Mouse (Mus musculus) heart, embryonic 14.5 days (tissue): Measurements from ENCODE around the gene Chst15. TPM values are rescaled to one million over a fixed set of nuclear protein-coding genes. Genes with fewer than 3 reads are reported as not detected.

Source experiments
- ATAC-seq: fragments of 200-750 bp; cut with Nextera tagmentation; 2 replicates; pipeline ENCODE4 v1.8.0; 2017; ENCODE audit warnings: low read depth, moderate TSS enrichment; ENCODE audit not compliant: insufficient number of reproducible peaks, insufficient read depth, low FRiP score
- H3K27ac ChIP-seq, 2 experiments: fragments of 200-500 bp in 1 of 2; fragments of 300-500 bp in 1 of 2; sonication (generic) in 1 of 2; replicated peaks in 1 of 2; 2 replicates each; pipeline ENCODE4 v1.5.1; 2012 to 2014; ENCODE audit warnings: low read depth in 2 of 2, low read length in 2 of 2, control low read depth in 1 of 2, mild to moderate bottlenecking in 1 of 2, mixed read lengths in 1 of 2; ENCODE audit not compliant: control insufficient read depth in 1 of 2, insufficient read depth in 1 of 2
- H3K27me3 ChIP-seq: fragments of 300-500 bp; sonication (generic); 2 replicates; pipeline ENCODE4 v1.6.1; 2014; ENCODE audit warnings: mild to moderate bottlenecking, low read length, control low read depth; ENCODE audit not compliant: control insufficient read depth, insufficient read depth
- H3K36me3 ChIP-seq: fragments of 300-500 bp; sonication (generic); 2 replicates; pipeline ENCODE4 v1.6.1; 2014; ENCODE audit warnings: mild to moderate bottlenecking, control low read depth, low read length, mixed read lengths; ENCODE audit not compliant: control insufficient read depth, insufficient read depth
- H3K4me1 ChIP-seq, 2 experiments: fragments of 200-500 bp in 1 of 2; fragments of 300-500 bp in 1 of 2; sonication (generic) in 1 of 2; 2 replicates each; pipeline ENCODE4 v1.6.1; 2012 to 2014; ENCODE audit warnings: low read length in 2 of 2, control low read depth in 1 of 2, mixed read lengths in 1 of 2; ENCODE audit not compliant: control insufficient read depth in 2 of 2, insufficient read depth in 2 of 2
- H3K4me2 ChIP-seq: fragments of 300-500 bp; sonication (generic); 2 replicates; pipeline ENCODE4 v1.6.1; 2014; ENCODE audit warnings: mild to moderate bottlenecking, low read length
- H3K4me3 ChIP-seq, 2 experiments: fragments of 200-500 bp in 1 of 2; fragments of 300-500 bp in 1 of 2; sonication (generic) in 1 of 2; 2 replicates each; pipeline ENCODE4 v1.5.1; 2012 to 2014; ENCODE audit warnings: low read length in 2 of 2, mild to moderate bottlenecking in 2 of 2, control low read depth in 1 of 2, low read depth in 1 of 2, moderate library complexity in 1 of 2; ENCODE audit not compliant: control insufficient read depth in 1 of 2, insufficient read depth in 1 of 2
- H3K9ac ChIP-seq: fragments of 300-500 bp; sonication (generic); 2 replicates; pipeline ENCODE4 v1.6.1; 2014; ENCODE audit warnings: mild to moderate bottlenecking, low read length
- H3K9me3 ChIP-seq: fragments of 300-500 bp; sonication (generic); 2 replicates; pipeline ENCODE4 v1.6.1; 2016; ENCODE audit warnings: low read length, control low read depth; ENCODE audit not compliant: control insufficient read depth
- WGBS: fragments of 180-500 bp; shearing (Covaris S2); extraction: QIAGEN DNeasy Blood & Tissue Kit; methylation state at CpG from one replicate; pipeline ENCODE4 v1.1.7; 2014; 5-methylcytosine and 5-hydroxymethylcytosine counted together
- polyA plus RNA-seq: library from polyadenylated mRNA; unstranded; fragments of >200 nt; fragmentation: Nextera tagmentation; extraction: Ambion mirVana; gene quantifications from 2 replicates; pipeline ENCODE4 v1.2.1, GENCODE M21; 2014

The Chst15 gene
- polyA plus RNA-seq, 1 experiment from 2014 or later, result 3.3 TPM

- WGBS, result 82% methylated on average over 4 of the region's 4 CpGs
- no peaks in the 10 kb centered on the region for H3K27me3 ChIP-seq
- peaks cover 9 to 14% of the 10 kb centered on the region in 2 experiments for H3K4me1 ChIP-seq
- no peak overlapping the region for H3K4me3 ChIP-seq
- H3K27ac ChIP-seq, result no peak overlapping the region
- no peaks in the 10 kb centered on the region for H3K36me3 ChIP-seq
- no peak overlapping the region for H3K9ac ChIP-seq
- 0 out of 2 replicates have a peak, but pooled peaks cover 4% of the 10 kb centered on the region for H3K9me3 ChIP-seq
- ATAC-seq, result no peak
- H3K4me2 ChIP-seq, result no peak overlapping the region
Measured at GRCm38 (mm10) chr7:132335367-132335766, 18.3 kb upstream of the Chst15 start.

GRCm38 (mm10) chr7:132333078-132333477 is 16.1 kb upstream of the Chst15 start:
- ATAC-seq, result no peak
- no peak overlapping the region for H3K27ac ChIP-seq
- H3K4me1 ChIP-seq, result peaks cover 5% of the 10 kb centered on the region in 2 experiments; a peak in 3 of 4 replicates
- H3K36me3 ChIP-seq, result no peaks in the 10 kb centered on the region
- H3K4me3 ChIP-seq, result no peak overlapping the region
- no peak overlapping the region for H3K4me2 ChIP-seq
- H3K9ac ChIP-seq, result no peak overlapping the region
- WGBS, result 63% methylated on average over 1 of the region's 1 CpGs
- 0 out of 2 replicates have a peak, but pooled peaks cover 4% of the 10 kb centered on the region for H3K9me3 ChIP-seq
- no peaks in the 10 kb centered on the region for H3K27me3 ChIP-seq

- Histone ChIP-seq H3K9me3 (0 out of 2 replicates have a peak, but pooled peaks cover 4% of the 10 kb centered on the region), H3K36me3 (no peaks in the 10 kb centered on the region), H3K27me3 (no peaks in the 10 kb centered on the region), H3K4me3 (no peak overlapping the region), H3K4me1 (peaks cover 2 to 5% of the 10 kb centered on the region in 2 experiments; a peak in 3 of 4 replicates), H3K4me2 (no peak overlapping the region), H3K9ac (no peak overlapping the region), H3K27ac (no peak overlapping the region)
- WGBS, result 64% methylated on average over 11 of the region's 11 CpGs
- ATAC-seq, result no peak
Measured at GRCm38 (mm10) chr7:132332176-132332575, 15.1 kb upstream of the Chst15 start.

- 59% methylated on average over 1 of the region's 1 CpGs for WGBS
- Histone ChIP-seq H3K9ac (no peak overlapping the region), H3K4me2 (no peak overlapping the region), H3K36me3 (no peaks in the 10 kb centered on the region), H3K9me3 (no peaks in the 10 kb centered on the region), H3K27ac (no peak overlapping the region), H3K4me1 (peaks cover 6 to 8% of the 10 kb centered on the region in 2 experiments; a peak in 2 of 4 replicates), H3K27me3 (no peaks in the 10 kb centered on the region), H3K4me3 (no peak overlapping the region)
- no peak for ATAC-seq
Measured at GRCm38 (mm10) chr7:132330179-132330578, 13.2 kb upstream of the Chst15 start.

GRCm38 (mm10) chr7:132328648-132329047 is 11.6 kb upstream of the Chst15 start:
- H3K4me3 ChIP-seq, result no peak overlapping the region
- WGBS, result 82% methylated on average over 1 of the region's 1 CpGs
- H3K4me2 ChIP-seq, result no peak overlapping the region

GRCm38 (mm10) chr7:132325549-132326331 is 8.7 kb upstream of the Chst15 start:
- H3K9ac ChIP-seq, result no peak overlapping the region
- H3K27me3 ChIP-seq, result no peaks in the 10 kb centered on the region
- H3K4me1 ChIP-seq, result peaks cover 6 to 8% of the 10 kb centered on the region in 2 experiments; a peak in 2 of 4 replicates
- ATAC-seq, result no peak
- 49% methylated on average over 5 of the region's 5 CpGs for WGBS
- H3K27ac ChIP-seq, result no peak overlapping the region
- H3K4me2 ChIP-seq, result no peak overlapping the region
- no peaks in the 10 kb centered on the region for H3K36me3 ChIP-seq
- H3K9me3 ChIP-seq, result no peaks in the 10 kb centered on the region
- H3K4me3 ChIP-seq, result no peak overlapping the region

More at GRCm38 (mm10) chr7:132328648-132329047, 11.6 kb upstream of the Chst15 start:
- peaks cover 6 to 8% of the 10 kb centered on the region in 2 experiments; a peak in 2 of 4 replicates for H3K4me1 ChIP-seq
- no peak for ATAC-seq
- no peak overlapping the region for H3K27ac ChIP-seq
- H3K9me3 ChIP-seq, result no peaks in the 10 kb centered on the region
- H3K27me3 ChIP-seq, result no peaks in the 10 kb centered on the region
- no peak overlapping the region for H3K9ac ChIP-seq
- H3K36me3 ChIP-seq, result no peaks in the 10 kb centered on the region

- Histone ChIP-seq H3K4me1 (peaks cover 6 to 8% of the 10 kb centered on the region in 2 experiments; a peak in 2 of 4 replicates), H3K36me3 (no peaks in the 10 kb centered on the region), H3K27me3 (no peaks in the 10 kb centered on the region), H3K27ac (no peak overlapping the region), H3K9ac (no peak overlapping the region), H3K4me3 (no peak overlapping the region), H3K9me3 (no peaks in the 10 kb centered on the region), H3K4me2 (no peak overlapping the region)
- ATAC-seq, result no peak
- WGBS, result 69% methylated on average over 5 of the region's 5 CpGs
Measured at GRCm38 (mm10) chr7:132323430-132323829, 6.4 kb upstream of the Chst15 start.
